Mouse (Mus musculus) neural tube, embryonic 12.5 days (tissue): Measurements from ENCODE around the gene Ddx42. TPM values are rescaled to one million over a fixed set of nuclear protein-coding genes. Genes with fewer than 3 reads are reported as not detected.
A peak's percentile ranks its signal among the peaks of the same experiment; 100 is the strongest.

Experiments
- ATAC-seq: fragments of 200-750 bp; cut with Nextera tagmentation; 2 replicates; pipeline ENCODE4 v1.8.0; 2017; ENCODE audit warnings: low read depth, mild to moderate bottlenecking, moderate TSS enrichment, moderate library complexity; ENCODE audit not compliant: low FRiP score
- H3K27ac ChIP-seq: fragments of 300-500 bp; sonication (generic); 2 replicates; pipeline ENCODE4 v1.5.1; 2016
- H3K27me3 ChIP-seq: fragments of 300-500 bp; sonication (generic); replicated peaks from 2 replicates; pipeline ENCODE4 v1.6.1; 2016; ENCODE audit warnings: mild to moderate bottlenecking
- H3K36me3 ChIP-seq: fragments of 300-500 bp; sonication (generic); 2 replicates; pipeline ENCODE4 v1.6.1; 2016; ENCODE audit warnings: mild to moderate bottlenecking
- H3K4me1 ChIP-seq: fragments of 300-500 bp; sonication (generic); 2 replicates; pipeline ENCODE4 v1.6.1; 2016
- H3K4me2 ChIP-seq: fragments of 300-500 bp; sonication (generic); replicated peaks from 2 replicates; pipeline ENCODE4 v1.6.1; 2016; ENCODE audit warnings: mild to moderate bottlenecking
- H3K4me3 ChIP-seq: fragments of 300-500 bp; sonication (generic); 2 replicates; pipeline ENCODE4 v1.5.1; 2016
- H3K9ac ChIP-seq: fragments of 300-500 bp; sonication (generic); 2 replicates; pipeline ENCODE4 v1.6.1; 2016; ENCODE audit warnings: mild to moderate bottlenecking
- H3K9me3 ChIP-seq: fragments of 300-500 bp; sonication (generic); 2 replicates; pipeline ENCODE4 v1.6.1; 2016; ENCODE audit warnings: mild to moderate bottlenecking
- WGBS: fragments of 180-500 bp; shearing (Covaris S2); methylation state at CpG from one replicate; pipeline ENCODE4 v1.1.7; 2016; 5-methylcytosine and 5-hydroxymethylcytosine counted together
- polyA plus RNA-seq: library from polyadenylated mRNA; unstranded; fragments of >200 nt; fragmentation: Nextera tagmentation; extraction: Ambion mirVana; gene quantifications from 2 replicates; pipeline ENCODE4 v1.2.1, GENCODE M21; 2016

Ddx42 gene
- 108 and 113 TPM in 2 replicates for polyA plus RNA-seq

DNA sequence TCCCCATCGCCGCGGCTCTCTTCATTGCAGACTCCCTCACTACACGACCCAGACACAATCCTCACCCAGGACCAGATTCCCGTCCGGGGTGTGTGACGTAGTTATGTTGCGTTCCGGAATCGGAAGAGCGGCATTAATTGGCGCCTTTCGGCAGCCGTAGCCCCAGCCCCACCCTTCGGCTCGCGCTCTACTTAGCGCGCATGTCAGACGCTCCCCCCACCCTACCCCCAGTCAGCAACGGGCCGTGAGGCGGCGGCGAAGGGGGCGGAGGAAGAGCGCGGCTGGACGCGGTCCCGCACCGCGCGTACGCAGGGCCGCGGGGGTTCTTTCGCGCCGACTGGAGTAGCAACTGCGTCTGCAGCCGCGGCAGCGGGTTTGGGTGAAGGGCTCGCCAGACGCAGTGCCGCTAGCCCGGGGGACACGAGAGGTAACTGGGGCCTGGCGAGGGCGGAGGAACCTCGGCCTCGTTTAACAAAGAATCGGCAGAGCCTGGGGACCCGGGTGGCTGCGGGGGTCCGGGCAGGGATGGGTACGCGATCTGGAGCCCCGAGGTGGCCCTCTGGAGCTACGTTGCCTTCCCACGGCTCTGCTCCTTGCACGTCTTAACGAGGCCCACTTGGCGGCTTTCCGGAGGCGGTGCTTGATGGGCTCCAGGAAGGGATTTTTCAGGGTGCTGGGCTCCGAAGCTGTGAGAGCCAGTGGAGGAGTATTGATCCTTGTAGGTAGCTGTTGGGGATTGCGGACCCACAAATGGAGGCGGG is at the start of gene Ddx42:
Ddx42 (plus strand) TSS at position 197 of the 761 bp plus-strand sequence.
- Histone ChIP-seq H3K4me1 (peaks cover 23% of the 10 kb centered on the region), H3K36me3 (peaks cover 15% of the 10 kb centered on the region), H3K4me2 (peak within 1 kb of the TSS; percentile 76), H3K27me3 (no peaks in the 10 kb centered on the region), H3K27ac (peak within 1 kb of the TSS; percentile 88), H3K9ac (peak within 1 kb of the TSS; percentile 87), H3K9me3 (no peaks in the 10 kb centered on the region), H3K4me3 (peak within 1 kb of the TSS; percentile 91)
- peak; percentile 94 for ATAC-seq
- under 1% methylated on average over 70 of the region's 70 CpGs for WGBS

DNA sequence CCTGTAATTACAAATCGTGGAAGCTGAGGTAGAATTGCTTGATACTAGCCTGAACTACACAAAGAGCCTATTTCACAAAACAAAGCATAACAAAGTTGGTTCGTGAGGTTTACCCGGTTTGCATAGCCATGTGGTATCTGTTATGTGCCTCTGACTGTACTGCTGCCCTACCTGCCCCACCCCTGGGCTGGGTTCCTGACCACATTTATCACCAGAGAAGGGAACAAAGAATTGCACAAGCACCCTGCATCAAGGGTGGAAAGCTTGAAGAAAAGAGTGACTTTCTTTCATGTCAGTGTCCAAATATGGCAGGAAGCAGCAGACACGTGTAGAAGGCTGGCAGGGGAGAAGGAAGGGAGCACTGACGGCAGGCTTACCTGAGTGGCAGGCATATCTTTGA is 49.3 kb upstream of the Ddx42 start:
- H3K4me1 ChIP-seq, result no peaks in the 10 kb centered on the region
- H3K4me2 ChIP-seq, result no peak overlapping the region
- no peaks in the 10 kb centered on the region for H3K27me3 ChIP-seq
- peaks cover 65% of the 10 kb centered on the region for H3K36me3 ChIP-seq
- H3K4me3 ChIP-seq, result no peak overlapping the region
- ATAC-seq, result no peak
- no peak overlapping the region for H3K9ac ChIP-seq
- no peak overlapping the region for H3K27ac ChIP-seq
- 89% methylated on average over 5 of the region's 5 CpGs for WGBS
- no peaks in the 10 kb centered on the region for H3K9me3 ChIP-seq

- Histone ChIP-seq H3K27ac (no peak overlapping the region), H3K4me1 (no peaks in the 10 kb centered on the region), H3K27me3 (no peaks in the 10 kb centered on the region), H3K9ac (no peak overlapping the region), H3K9me3 (no peaks in the 10 kb centered on the region), H3K36me3 (peaks cover 51% of the 10 kb centered on the region), H3K4me3 (no peak overlapping the region), H3K4me2 (no peak overlapping the region)
- no peak for ATAC-seq
- 82% methylated on average over 7 of the region's 7 CpGs for WGBS
These were observed 45.9 kb upstream of the Ddx42 start for GRCm38 (mm10) chr11:106170807-106171206.

DNA sequence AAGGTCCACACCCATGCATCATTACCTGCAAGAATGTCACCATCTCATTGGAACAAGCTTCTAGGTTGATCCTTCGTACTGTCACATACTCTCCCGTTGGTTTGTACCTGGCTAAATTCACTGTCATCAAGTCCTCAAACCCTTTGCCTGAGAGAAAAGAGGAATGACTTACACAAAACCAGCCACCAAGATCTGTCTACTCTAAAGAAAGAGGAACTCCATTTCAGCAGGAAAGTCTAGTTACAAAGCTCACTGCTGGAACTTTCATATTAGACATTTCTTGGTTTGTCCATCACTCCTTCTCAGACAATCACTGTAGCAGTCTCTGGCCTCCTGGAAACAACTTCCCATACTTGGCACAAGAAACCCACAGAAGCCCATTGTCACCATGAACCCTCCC is 43.5 kb upstream of the Ddx42 start:
- no peak for ATAC-seq

GRCm38 (mm10) chr11:106174372-106174771 is 42.4 kb upstream of the Ddx42 start:
- Histone ChIP-seq H3K27ac (no peak overlapping the region), H3K9me3 (no peaks in the 10 kb centered on the region), H3K4me1 (no peaks in the 10 kb centered on the region), H3K4me2 (no peak overlapping the region), H3K4me3 (no peak overlapping the region), H3K27me3 (no peaks in the 10 kb centered on the region), H3K9ac (no peak overlapping the region), H3K36me3 (peaks cover 30% of the 10 kb centered on the region)
- no peak for ATAC-seq
- 83% methylated on average over 5 of the region's 5 CpGs for WGBS

More for the DNA sequence above, 43.5 kb upstream of the Ddx42 start:
- no peaks in the 10 kb centered on the region for H3K4me1 ChIP-seq
- no peak overlapping the region for H3K9ac ChIP-seq
- no peak overlapping the region for H3K27ac ChIP-seq
- peaks cover 33% of the 10 kb centered on the region for H3K36me3 ChIP-seq
- H3K27me3 ChIP-seq, result no peaks in the 10 kb centered on the region
- no peaks in the 10 kb centered on the region for H3K9me3 ChIP-seq
- H3K4me3 ChIP-seq, result no peak overlapping the region
- 89% methylated on average over 2 of the region's 2 CpGs for WGBS
- H3K4me2 ChIP-seq, result no peak overlapping the region

DNA sequence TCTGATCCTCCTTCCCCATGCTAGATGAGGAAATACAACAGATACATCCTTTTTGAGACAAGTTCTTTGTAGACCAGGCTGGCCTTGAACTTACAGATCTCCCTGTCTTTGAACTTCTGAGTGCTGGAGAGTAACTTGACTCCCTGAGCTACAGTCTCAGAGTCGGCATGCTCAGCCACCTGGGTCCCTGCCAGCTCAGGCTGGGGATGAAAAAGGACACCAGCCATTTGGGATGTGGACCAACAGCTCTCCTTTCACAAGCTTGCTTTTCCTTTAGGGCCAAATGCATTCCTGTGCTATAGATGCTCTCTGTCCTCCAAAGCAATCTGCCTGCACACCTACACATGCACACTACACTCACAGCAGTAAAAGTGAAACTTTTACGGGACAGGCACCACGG is 41.6 kb upstream of the Ddx42 start:
- H3K36me3 ChIP-seq, result peaks cover 26% of the 10 kb centered on the region
- 71% methylated on average over 3 of the region's 3 CpGs for WGBS
- no peak for ATAC-seq

GRCm38 (mm10) chr11:106176372-106176771 is 40.4 kb upstream of the Ddx42 start:
- WGBS, result 89% methylated on average over 5 of the region's 5 CpGs
- peaks cover 15% of the 10 kb centered on the region; the same call in 1 of the 2 replicates for H3K36me3 ChIP-seq
- no peak overlapping the region for H3K4me2 ChIP-seq
- H3K4me3 ChIP-seq, result no peak overlapping the region
- no peak overlapping the region for H3K9ac ChIP-seq
- ATAC-seq, result no peak
- no peaks in the 10 kb centered on the region for H3K27me3 ChIP-seq
- H3K27ac ChIP-seq, result no peak overlapping the region
- H3K9me3 ChIP-seq, result no peaks in the 10 kb centered on the region
- H3K4me1 ChIP-seq, result no peaks in the 10 kb centered on the region

More for the DNA sequence above, 41.6 kb upstream of the Ddx42 start:
- no peaks in the 10 kb centered on the region for H3K27me3 ChIP-seq
- H3K4me1 ChIP-seq, result no peaks in the 10 kb centered on the region
- H3K9me3 ChIP-seq, result no peaks in the 10 kb centered on the region
- no peak overlapping the region for H3K4me2 ChIP-seq
- no peak overlapping the region for H3K4me3 ChIP-seq
- no peak overlapping the region for H3K9ac ChIP-seq
- no peak overlapping the region for H3K27ac ChIP-seq

- no peak overlapping the region for H3K9ac ChIP-seq
- no peak overlapping the region for H3K27ac ChIP-seq
- H3K27me3 ChIP-seq, result no peaks in the 10 kb centered on the region
- no peak overlapping the region for H3K4me3 ChIP-seq
- no peaks in the 10 kb centered on the region for H3K4me1 ChIP-seq
- H3K4me2 ChIP-seq, result no peak overlapping the region
- no peak for ATAC-seq
- peaks cover 5% of the 10 kb centered on the region; the same call in 1 of the 2 replicates for H3K36me3 ChIP-seq
- 77% methylated on average over 5 of the region's 5 CpGs for WGBS
- H3K9me3 ChIP-seq, result no peaks in the 10 kb centered on the region
These were observed 38.5 kb upstream of the Ddx42 start for GRCm38 (mm10) chr11:106178036-106178782.

DNA sequence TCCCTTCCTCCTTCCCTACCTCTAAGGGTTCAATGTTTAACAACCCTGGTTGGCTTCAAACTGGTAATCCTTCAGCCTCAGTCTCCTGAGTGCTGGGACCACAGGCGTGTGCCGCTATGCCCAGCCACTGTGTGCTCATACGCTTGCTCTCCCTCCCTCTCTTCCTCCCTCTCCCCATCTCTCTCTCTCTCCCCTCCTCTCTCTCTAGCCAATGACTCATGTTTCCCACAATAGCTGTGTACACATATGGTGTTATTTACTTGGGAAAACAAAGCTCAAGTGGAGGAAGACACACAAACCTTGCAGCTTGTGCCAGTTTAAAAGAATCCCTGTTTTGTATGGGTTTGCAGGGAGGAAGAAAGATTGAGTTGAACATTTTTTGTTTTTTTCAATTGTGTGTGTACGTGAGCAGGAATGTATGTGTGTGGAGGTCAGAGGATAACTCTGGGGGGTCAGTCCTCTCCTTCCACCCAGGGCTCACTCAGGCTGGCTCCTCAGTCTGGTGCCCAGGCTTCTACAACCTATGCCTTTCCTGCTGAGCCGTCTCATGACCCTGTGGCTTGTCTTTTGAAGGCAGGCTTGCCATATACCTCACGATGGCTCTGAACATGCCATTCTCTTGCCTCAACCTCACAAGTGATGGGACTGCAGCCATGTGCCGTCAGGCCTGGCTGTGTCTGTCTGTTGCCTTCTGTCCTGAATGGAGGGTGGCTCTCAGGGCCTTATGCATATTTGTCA is 36.8 kb upstream of the Ddx42 start:
- H3K4me1 ChIP-seq, result no peaks in the 10 kb centered on the region
- 87% methylated on average over 7 of the region's 7 CpGs for WGBS
- no peaks in the 10 kb centered on the region for H3K27me3 ChIP-seq
- H3K36me3 ChIP-seq, result peaks cover 6% of the 10 kb centered on the region; the same call in 1 of the 2 replicates
- H3K4me3 ChIP-seq, result no peak overlapping the region
- no peak overlapping the region for H3K27ac ChIP-seq
- no peak overlapping the region for H3K4me2 ChIP-seq
- no peak overlapping the region for H3K9ac ChIP-seq
- no peaks in the 10 kb centered on the region for H3K9me3 ChIP-seq
- no peak for ATAC-seq

GRCm38 (mm10) chr11:106180449-106180801 is 36.3 kb upstream of the Ddx42 start:
- Histone ChIP-seq H3K4me3 (no peak overlapping the region), H3K27me3 (no peaks in the 10 kb centered on the region), H3K36me3 (peaks cover 7% of the 10 kb centered on the region; the same call in 1 of the 2 replicates), H3K4me2 (no peak overlapping the region), H3K27ac (no peak overlapping the region), H3K9me3 (no peaks in the 10 kb centered on the region), H3K9ac (no peak overlapping the region), H3K4me1 (no peaks in the 10 kb centered on the region)
- no peak for ATAC-seq
- 94% methylated on average over 2 of the region's 2 CpGs for WGBS

DNA sequence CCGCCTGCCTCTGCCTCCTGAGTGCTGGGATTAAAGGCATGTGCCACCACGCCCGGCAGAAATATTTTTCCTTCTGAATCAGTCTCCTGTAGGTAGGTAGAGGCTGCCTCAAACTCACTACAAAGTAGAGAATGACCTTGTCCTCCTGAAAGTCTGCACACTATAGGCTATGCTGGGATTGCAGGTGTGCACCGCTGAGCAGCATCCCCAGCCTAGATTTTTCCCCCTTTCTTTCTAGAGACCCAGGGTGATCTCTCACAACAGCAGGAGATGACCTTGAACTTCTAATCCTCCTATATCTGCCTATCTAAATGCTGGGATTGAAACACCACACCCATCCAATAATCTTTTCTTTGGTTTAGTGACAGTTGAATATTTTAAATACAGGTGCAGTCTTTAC is 29.4 kb upstream of the Ddx42 start:
- no peaks in the 10 kb centered on the region for H3K9me3 ChIP-seq
- ATAC-seq, result no peak
- peaks cover 2% of the 10 kb centered on the region for H3K4me1 ChIP-seq
- no peak overlapping the region for H3K27ac ChIP-seq
- no peaks in the 10 kb centered on the region for H3K27me3 ChIP-seq
- no peak overlapping the region for H3K4me3 ChIP-seq
- peaks cover 12% of the 10 kb centered on the region; the same call in 1 of the 2 replicates for H3K36me3 ChIP-seq
- no peak overlapping the region for H3K4me2 ChIP-seq
- no peak overlapping the region for H3K9ac ChIP-seq
- WGBS, result 95% methylated on average over 4 of the region's 4 CpGs

- 95% methylated on average over 3 of the region's 3 CpGs for WGBS
- Histone ChIP-seq H3K27me3 (no peaks in the 10 kb centered on the region), H3K4me3 (no peak overlapping the region)
These were observed 25.0 kb upstream of the Ddx42 start for GRCm38 (mm10) chr11:106191716-106192115.

More at GRCm38 (mm10) chr11:106191716-106192115, 25.0 kb upstream of the Ddx42 start:
- Histone ChIP-seq H3K9ac (no peak overlapping the region), H3K36me3 (peaks cover 6% of the 10 kb centered on the region), H3K9me3 (no peaks in the 10 kb centered on the region), H3K4me2 (no peak overlapping the region), H3K4me1 (peaks cover 8% of the 10 kb centered on the region), H3K27ac (no peak overlapping the region)
- ATAC-seq, result no peak
